Mouse (Mus musculus) CD4-positive, CD25-positive, alpha-beta regulatory T cell (primary cell): ENCODE results near the gene Fkbp6. TPM values are rescaled to one million over a fixed set of nuclear protein-coding genes. Genes with fewer than 3 reads are reported as not detected.

Experiments
- polyA plus RNA-seq: library from polyadenylated mRNA; unstranded; fragments of 100-300 nt; shearing (Covaris generic); gene quantifications from one replicate; pipeline ENCODE4 v1.2.1, GENCODE M21; 2017

Fkbp6 gene
- polyA plus RNA-seq: not detected

GRCm38 (mm10) chr5:135349862-135350261 is at the start of gene Fkbp6:
Gene Fkbp6, minus strand, starts transcription at chr5:135350044.

GRCm38 (mm10) chr5:135394004-135394823 is 44.4 kb upstream of the Fkbp6 start, which contains the start of gene Pom121:
Gene Pom121, minus strand, starts transcription at chr5:135394546.

GRCm38 (mm10) chr5:135369787-135370654 is 20.2 kb upstream of the Fkbp6 start, which contains the start of gene Nsun5:
Gene Nsun5, plus strand, starts transcription at chr5:135369953.

GRCm38 (mm10) chr5:135352995-135353394 is 3.2 kb upstream of the Fkbp6 start, which contains the start of gene Trim50:
Gene Trim50, plus strand, starts transcription at chr5:135353295.

GRCm38 (mm10) chr5:135251079-135251454 is 98.8 kb downstream of the Fkbp6 start, which contains the start of gene Fzd9:
Gene Fzd9, minus strand, starts transcription at chr5:135251230.

Other genes with a start within 250 kb of the Fkbp6 start
- gene Tbl2, start 200.4 kb downstream of the Fkbp6 start, polyA plus RNA-seq: 13.8 TPM
- gene Bcl7b, start 181.8 kb downstream of the Fkbp6 start, polyA plus RNA-seq: 107 TPM
- gene Baz1b, start 162.8 kb downstream of the Fkbp6 start, polyA plus RNA-seq: 51.2 TPM
- not detected for gene Fzd9, start 98.8 kb downstream of the Fkbp6 start, polyA plus RNA-seq
- gene Trim50, start 3.3 kb upstream of the Fkbp6 start, polyA plus RNA-seq: not detected
- 46.9 TPM for gene Nsun5, start 19.9 kb upstream of the Fkbp6 start, polyA plus RNA-seq
- gene Pom121, start 44.5 kb upstream of the Fkbp6 start, polyA plus RNA-seq: 38.3 TPM
- gene Hip1, start 195.1 kb upstream of the Fkbp6 start, polyA plus RNA-seq: 4.6 TPM
- gene Ccl26, start 213.5 kb upstream of the Fkbp6 start, polyA plus RNA-seq: not detected
- 0.18 TPM for gene Ccl24, start 223.0 kb upstream of the Fkbp6 start, polyA plus RNA-seq